Mouse (Mus musculus) lung, embryonic 14.5 days (tissue): ENCODE measurements at regions not wholly inside any gene's neighbourhood (a gene's known extent, or its start where the extent isn't known, plus 50 kb on each side); places are given as distances from the start of the nearest gene placed in this dataset.
A peak's percentile ranks its signal among the peaks of the same experiment; 100 is the strongest.

ENCODE experiments used
- ATAC-seq: fragments of 200-750 bp; cut with Nextera tagmentation; 2 replicates; pipeline ENCODE4 v1.8.0; 2017; ENCODE audit warnings: mild to moderate bottlenecking, moderate TSS enrichment, moderate library complexity; ENCODE audit not compliant: insufficient read depth
- DNase-seq: peaks from one replicate; pipeline ENCODE4 v3.0.0-alpha.2; 2015
- H3K27ac ChIP-seq: fragments of 300-500 bp; sonication (generic); 2 replicates; pipeline ENCODE4 v1.5.1; 2014; ENCODE audit warnings: low read depth, mild to moderate bottlenecking, moderate library complexity
- H3K27me3 ChIP-seq: fragments of 300-500 bp; sonication (generic); 2 replicates; pipeline ENCODE4 v1.6.1; 2014; ENCODE audit warnings: low read length, control low read depth; ENCODE audit not compliant: insufficient read depth
- H3K36me3 ChIP-seq: fragments of 300-500 bp; sonication (generic); 2 replicates; pipeline ENCODE4 v1.6.1; 2014; ENCODE audit warnings: control low read depth; ENCODE audit not compliant: insufficient read depth
- H3K4me1 ChIP-seq: fragments of 300-500 bp; sonication (generic); 2 replicates; pipeline ENCODE4 v1.6.1; 2014; ENCODE audit warnings: antibody characterized with exemption, control low read depth; ENCODE audit not compliant: insufficient read depth
- H3K4me2 ChIP-seq: fragments of 300-500 bp; sonication (generic); 2 replicates; pipeline ENCODE4 v1.6.1; 2014; ENCODE audit warnings: mild to moderate bottlenecking
- H3K4me3 ChIP-seq: fragments of 300-500 bp; sonication (generic); 2 replicates; pipeline ENCODE4 v1.5.1; 2014; ENCODE audit warnings: low read depth, low read length
- H3K9ac ChIP-seq: fragments of 300-500 bp; sonication (generic); 2 replicates; pipeline ENCODE4 v1.6.1; 2014
- H3K9me3 ChIP-seq: fragments of 300-500 bp; sonication (generic); 2 replicates; pipeline ENCODE4 v1.6.1; 2016; ENCODE audit warnings: low read depth, low read length, control low read depth
- CTCF ChIP-seq: IDR thresholded peaks from 2 replicates; pipeline ENCODE4 v1.5.1; 2016; ENCODE audit warnings: antibody characterized with exemption, low read depth
- WGBS: fragments of 180-500 bp; shearing (Covaris S2); extraction: QIAGEN DNeasy Blood & Tissue Kit; methylation state at CpG from one replicate; pipeline ENCODE4 v1.1.7; 2014; 5-methylcytosine and 5-hydroxymethylcytosine counted together

DNA sequence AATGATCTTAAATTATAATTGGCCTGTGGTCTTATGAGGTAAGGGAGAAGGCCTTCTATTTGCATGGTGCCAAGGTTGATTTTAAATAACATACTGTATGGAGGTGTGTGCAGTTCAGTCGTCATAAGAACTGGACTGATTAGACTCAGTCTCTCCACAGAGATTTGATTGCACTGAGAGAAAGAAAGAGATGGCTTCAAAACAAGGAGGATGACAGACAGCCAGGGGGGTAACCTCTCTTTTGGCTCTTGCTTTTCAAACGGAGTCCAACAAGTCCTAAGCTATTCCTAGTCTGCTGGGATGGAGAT, 245.9 kb upstream of the 4930583I09Rik start:
- H3K4me2 ChIP-seq: no peak overlapping the region
- H3K4me3 ChIP-seq: no peak overlapping the region
- H3K36me3 ChIP-seq: no peaks in the 10 kb centered on the region
- H3K4me1 ChIP-seq: no peaks in the 10 kb centered on the region
- 70% methylated on average over 2 of the region's 2 CpGs for WGBS
- no peak for TF ChIP-seq CTCF
- ATAC-seq (no peak), DNase-seq (no peak)
- no peak overlapping the region for H3K9ac ChIP-seq
- H3K27me3 ChIP-seq: no peaks in the 10 kb centered on the region
- no peaks in the 10 kb centered on the region for H3K9me3 ChIP-seq
- no peak overlapping the region for H3K27ac ChIP-seq

DNA sequence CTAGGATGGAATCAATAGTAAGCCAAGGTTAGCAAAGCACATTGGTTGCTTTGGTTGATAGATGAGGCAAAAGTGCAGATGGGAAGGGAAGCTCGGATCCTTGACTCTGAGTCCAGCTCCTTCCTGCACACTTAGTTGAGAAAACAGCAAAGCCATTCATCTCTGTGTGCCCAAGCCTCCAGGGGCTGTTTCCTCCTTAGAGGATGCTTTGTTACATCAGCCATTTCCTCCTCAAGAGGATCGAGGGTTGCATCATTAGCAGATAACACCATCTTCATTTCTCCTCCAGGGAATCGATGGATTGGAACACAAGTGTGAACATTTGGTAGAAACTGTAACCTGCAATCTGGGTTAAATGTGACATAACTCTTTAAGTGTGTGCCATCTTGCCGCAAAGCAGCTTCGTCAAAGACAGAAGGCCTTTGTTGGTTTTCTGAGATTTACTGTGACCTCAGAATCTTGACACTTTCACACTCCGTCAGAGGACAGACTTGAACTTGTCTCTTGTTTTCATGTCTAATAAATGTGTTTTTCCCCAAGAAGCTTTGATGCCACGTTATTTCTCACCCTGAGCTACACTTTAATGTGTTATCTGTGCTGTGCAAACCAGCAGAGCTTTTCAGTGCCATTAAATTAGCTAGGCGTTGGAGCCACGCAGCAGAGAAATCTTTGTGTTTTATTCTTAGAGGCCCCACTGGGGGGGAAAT, 245.4 kb upstream of the 4930583I09Rik start:
- Histone ChIP-seq H3K4me1 (no peaks in the 10 kb centered on the region), H3K9ac (no peak overlapping the region), H3K4me3 (no peak overlapping the region), H3K4me2 (no peak overlapping the region), H3K27me3 (no peaks in the 10 kb centered on the region), H3K36me3 (no peaks in the 10 kb centered on the region), H3K27ac (no peak overlapping the region), H3K9me3 (no peaks in the 10 kb centered on the region)
- WGBS: 59% methylated on average over 9 of the region's 9 CpGs
- DNase-seq: no peak
- TF ChIP-seq CTCF: no peak
- no peak for ATAC-seq

DNA sequence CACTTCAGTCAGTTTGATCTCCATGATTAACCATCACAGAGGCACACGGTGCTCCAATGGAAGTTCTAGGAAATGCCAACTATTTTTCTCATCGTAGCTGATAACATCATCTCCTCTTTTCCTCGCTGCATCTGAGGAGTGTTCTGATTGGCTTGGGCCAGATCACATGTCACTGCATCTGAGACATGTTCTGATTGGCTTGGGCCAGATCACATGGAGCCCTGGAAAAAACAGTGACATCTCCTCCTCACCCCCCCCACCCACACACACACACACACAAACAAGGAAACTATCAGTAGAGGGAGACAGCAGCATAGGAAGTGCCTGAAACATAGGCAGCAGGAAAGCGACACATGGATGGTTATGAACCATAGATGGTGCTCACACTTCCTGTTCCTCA, 239.0 kb upstream of the 4930583I09Rik start:
- Histone ChIP-seq H3K36me3 (no peaks in the 10 kb centered on the region), H3K9ac (no peak overlapping the region), H3K4me3 (no peak overlapping the region), H3K4me1 (no peaks in the 10 kb centered on the region), H3K9me3 (no peaks in the 10 kb centered on the region), H3K4me2 (no peak overlapping the region), H3K27me3 (no peaks in the 10 kb centered on the region), H3K27ac (no peak overlapping the region)
- TF ChIP-seq CTCF: no peak
- WGBS: 87% methylated on average over 4 of the region's 4 CpGs
- DNase-seq (no peak), ATAC-seq (no peak)

DNA sequence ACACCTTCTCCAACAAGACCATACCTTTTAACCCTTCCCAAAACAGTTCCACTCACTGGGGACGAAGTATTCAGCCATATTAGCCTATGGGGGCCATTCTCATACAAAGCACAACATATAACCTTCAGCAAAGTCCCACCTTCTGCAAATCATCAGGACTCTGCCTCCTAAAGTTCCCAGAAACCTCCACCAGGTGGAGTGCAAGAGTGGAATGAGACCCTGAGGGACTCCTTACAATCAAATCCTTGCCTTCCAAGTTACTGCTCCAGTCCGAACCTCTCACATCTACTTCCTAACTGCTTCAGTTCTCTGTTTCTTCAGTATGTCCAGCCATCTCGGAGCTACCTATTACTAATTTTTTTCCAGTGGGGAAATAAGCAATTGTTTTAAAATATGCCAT, 235.2 kb upstream of the 4930583I09Rik start:
- no peaks in the 10 kb centered on the region for H3K9me3 ChIP-seq
- H3K27me3 ChIP-seq: no peaks in the 10 kb centered on the region
- H3K4me3 ChIP-seq: no peak overlapping the region
- no peak overlapping the region for H3K9ac ChIP-seq
- ATAC-seq (no peak), DNase-seq (peak; percentile 67)
- H3K4me2 ChIP-seq: no peak overlapping the region
- no peaks in the 10 kb centered on the region for H3K4me1 ChIP-seq
- H3K27ac ChIP-seq: no peak overlapping the region
- peak; percentile 60 for TF ChIP-seq CTCF
- no peaks in the 10 kb centered on the region for H3K36me3 ChIP-seq
- 46% methylated on average over 3 of the region's 3 CpGs for WGBS

DNA sequence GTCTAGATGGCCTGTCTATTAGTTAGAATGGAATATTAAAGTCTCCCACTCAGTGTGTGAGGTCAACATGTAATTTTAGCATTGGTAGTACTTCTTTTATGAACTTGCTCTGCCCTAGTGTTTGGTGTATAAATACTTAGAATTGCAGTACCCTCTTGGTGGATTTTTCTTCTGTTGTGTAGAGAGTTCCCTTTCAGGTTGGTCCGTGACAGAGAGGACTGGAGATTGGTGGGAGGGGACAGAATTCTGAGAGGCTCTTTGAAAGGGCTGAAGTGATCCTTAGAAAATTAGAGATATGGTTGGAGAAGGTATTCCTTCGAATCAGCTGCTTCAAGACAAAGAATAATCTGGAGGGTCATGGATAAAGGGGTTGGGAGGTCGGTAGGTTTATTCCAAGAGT, 230.3 kb upstream of the 4930583I09Rik start:
- DNase-seq: peak; percentile 5
- H3K4me2 ChIP-seq: no peak overlapping the region
- no peak overlapping the region for H3K27ac ChIP-seq
- WGBS: 56% methylated on average over 3 of the region's 3 CpGs
- H3K4me1 ChIP-seq: no peaks in the 10 kb centered on the region
- H3K9me3 ChIP-seq: no peaks in the 10 kb centered on the region
- no peaks in the 10 kb centered on the region for H3K27me3 ChIP-seq
- no peak for TF ChIP-seq CTCF
- no peak for ATAC-seq
- H3K4me3 ChIP-seq: no peak overlapping the region
- no peak overlapping the region for H3K9ac ChIP-seq
- H3K36me3 ChIP-seq: no peaks in the 10 kb centered on the region

DNA sequence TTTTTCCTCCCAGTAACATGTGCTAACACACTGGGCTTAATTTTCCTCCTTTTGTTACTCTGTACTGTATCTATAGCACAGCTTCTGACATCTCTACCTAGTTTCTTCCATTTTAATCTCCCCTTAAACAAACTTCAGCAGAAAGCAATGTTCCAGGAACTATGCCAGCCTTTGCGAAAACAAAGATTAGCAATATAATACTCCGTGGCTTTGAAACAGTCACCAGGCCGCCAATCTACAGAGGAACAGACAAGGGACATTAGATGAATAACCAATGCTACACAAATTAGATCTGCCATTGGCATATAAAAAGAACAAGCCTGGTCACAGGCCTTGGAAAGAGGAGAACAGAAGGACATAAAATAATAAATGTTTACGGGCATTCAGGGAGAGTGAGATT, 220.2 kb upstream of the 4930583I09Rik start:
- Histone ChIP-seq H3K4me3 (no peak overlapping the region), H3K36me3 (no peaks in the 10 kb centered on the region), H3K27ac (no peak overlapping the region), H3K9me3 (no peaks in the 10 kb centered on the region), H3K27me3 (no peaks in the 10 kb centered on the region), H3K4me1 (no peaks in the 10 kb centered on the region), H3K4me2 (no peak overlapping the region), H3K9ac (no peak overlapping the region)
- 83% methylated on average over 4 of the region's 4 CpGs for WGBS
- DNase-seq (no peak), ATAC-seq (no peak)
- TF ChIP-seq CTCF: no peak

DNA sequence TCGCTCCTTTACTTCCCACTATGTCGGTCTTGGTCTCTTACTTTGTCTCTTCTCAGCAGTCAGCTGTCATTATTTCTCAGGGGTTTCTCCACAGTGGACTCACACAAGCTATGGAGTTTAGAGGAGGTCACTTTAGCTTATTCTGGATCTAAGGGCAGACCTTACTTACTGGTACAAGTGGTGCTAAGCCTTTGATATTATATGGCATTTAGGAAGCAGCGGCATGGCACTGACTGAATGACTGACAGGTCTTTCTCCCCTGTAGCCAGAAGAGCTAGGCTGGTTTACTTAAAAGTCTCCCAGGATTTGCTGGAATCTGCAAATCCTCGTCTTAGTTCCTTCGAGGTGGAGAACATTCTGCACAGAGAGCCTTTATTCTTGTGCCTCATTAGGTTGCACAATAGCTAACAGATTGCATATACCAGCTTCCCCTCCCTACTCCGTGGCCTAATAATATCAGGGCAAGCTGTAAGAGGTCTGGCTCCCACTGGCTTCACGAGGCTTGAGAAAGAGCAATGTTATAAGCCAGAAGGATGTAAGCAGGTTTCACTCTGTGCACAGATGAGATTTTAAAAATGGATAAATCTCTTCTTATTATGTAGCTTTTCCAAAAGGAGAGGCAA, 214.1 kb upstream of the 4930583I09Rik start:
- no peak for TF ChIP-seq CTCF
- ATAC-seq (no peak), DNase-seq (no peak)
- WGBS: 71% methylated on average over 7 of the region's 7 CpGs
- H3K4me2 ChIP-seq: no peak overlapping the region
- no peak overlapping the region for H3K27ac ChIP-seq
- no peaks in the 10 kb centered on the region for H3K4me1 ChIP-seq
- H3K36me3 ChIP-seq: no peaks in the 10 kb centered on the region
- H3K27me3 ChIP-seq: no peaks in the 10 kb centered on the region
- no peak overlapping the region for H3K4me3 ChIP-seq
- H3K9me3 ChIP-seq: no peaks in the 10 kb centered on the region
- H3K9ac ChIP-seq: no peak overlapping the region
